Mouse (Mus musculus) G1E (cell line): Measurements from ENCODE around the gene Ppy. TPM values are rescaled to one million over a fixed set of nuclear protein-coding genes. Genes with fewer than 3 reads are reported as not detected.

ENCODE experiments used
- ATAC-seq: 2 replicates; pipeline ENCODE4 v1.8.0; 2016; ENCODE audit warnings: mild to moderate bottlenecking; ENCODE audit not compliant: insufficient number of reproducible peaks, poor library complexity, low FRiP score, severe bottlenecking; ENCODE audit errors: extremely low read depth
- DNase-seq: peaks from one replicate; pipeline ENCODE4 v3.0.0; 2012; ENCODE audit warnings: low spot score
- H3K27me3 ChIP-seq: 2 replicates; pipeline ENCODE4 v1.6.1; 2012; ENCODE audit warnings: mild to moderate bottlenecking, low read length, inconsistent platforms; ENCODE audit not compliant: insufficient read depth
- H3K36me3 ChIP-seq: replicated peaks from 2 replicates; pipeline ENCODE3; 2012; ENCODE audit warnings: mild to moderate bottlenecking, inconsistent platforms
- H3K4me1 ChIP-seq: 2 replicates; pipeline ENCODE4 v1.6.1; 2012; ENCODE audit warnings: low read depth, low read length, inconsistent platforms, mixed read lengths; ENCODE audit not compliant: insufficient read depth
- H3K4me3 ChIP-seq: 2 replicates; pipeline ENCODE4 v1.5.1; 2012; ENCODE audit warnings: low read depth, mild to moderate bottlenecking, inconsistent platforms, low read length, moderate library complexity, mixed read lengths
- H3K9me3 ChIP-seq: replicated peaks from 2 replicates; pipeline ENCODE4 v1.6.1; 2012; ENCODE audit warnings: inconsistent platforms
- CTCF ChIP-seq: IDR thresholded peaks from 2 replicates; pipeline ENCODE4 v1.5.1; 2012; ENCODE audit warnings: low read depth, low read length, inconsistent platforms, mixed read lengths
- GATA1 ChIP-seq: IDR thresholded peaks from 2 replicates; pipeline ENCODE4 v1.6.1; 2012; ENCODE audit warnings: borderline replicate concordance, low read length, inconsistent platforms, mixed read lengths
- GATA2 ChIP-seq: IDR thresholded peaks from 2 replicates; pipeline ENCODE4 v1.6.1; 2012; ENCODE audit warnings: low read depth, low read length, inconsistent platforms, borderline replicate concordance
- POLR2AphosphoS5 ChIP-seq: IDR thresholded peaks from 2 replicates; pipeline ENCODE4 v1.6.1; 2012; ENCODE audit warnings: low read depth, low read length, inconsistent platforms; ENCODE audit not compliant: insufficient replicate concordance
- TAL1 ChIP-seq: conservative IDR thresholded peaks from 2 replicates; pipeline ENCODE4 v1.6.1; 2012; ENCODE audit warnings: low read depth, low read length, inconsistent platforms, mixed read lengths
- polyA plus RNA-seq: library from polyadenylated mRNA; stranded (reverse); fragments of >175 nt; gene quantifications from 2 replicates; pipeline ENCODE4 v1.2.3, GENCODE M21; 2012
- total RNA-seq, 2 experiments: library from RNA; stranded (forward) in 1 of 2; stranded (reverse) in 1 of 2; fragments of 200-1000 nt in 1 of 2; fragments of >200 nt in 1 of 2; fragmentation: Nextera tagmentation in 1 of 2; gene quantifications; 2 replicates each; pipeline ENCODE4 v1.2.3; 2014 to 2017

Ppy gene
- total and polyA plus RNA-seq, 3 experiments = 0.16 TPM; not detected in 2

- no peaks in the 10 kb centered on the region for H3K9me3 ChIP-seq
- DNase-seq (no peak), ATAC-seq (no peak)
- H3K27me3 ChIP-seq = no peaks in the 10 kb centered on the region
- no peak overlapping the region for H3K4me3 ChIP-seq
- no peak for TF ChIP-seq GATA1
- no peak for TF ChIP-seq TAL1
- TF ChIP-seq CTCF = 0 out of 2 replicates have a peak, but pooled peaks have one; percentile 9
- H3K36me3 ChIP-seq = peaks cover 47% of the 10 kb centered on the region
- peaks cover 47% of the 10 kb centered on the region for H3K4me1 ChIP-seq
Observed at GRCm38 (mm10) chr11:102086331-102086730, 14.8 kb downstream of the Ppy start.

GRCm38 (mm10) chr11:102084159-102084558 lies 17.0 kb downstream of the Ppy start:
- no peaks in the 10 kb centered on the region for H3K27me3 ChIP-seq
- no peaks in the 10 kb centered on the region for H3K9me3 ChIP-seq
- H3K36me3 ChIP-seq = peaks cover 68% of the 10 kb centered on the region
- ATAC-seq = no peak
- no peak overlapping the region for H3K4me3 ChIP-seq
- TF ChIP-seq CTCF (no peak), POLR2AphosphoS5 (no peak), GATA2 (no peak), GATA1 (no peak), TAL1 (no peak)
- no peak for DNase-seq
- peaks cover 44% of the 10 kb centered on the region for H3K4me1 ChIP-seq

GRCm38 (mm10) chr11:102083193-102083592 lies 17.9 kb downstream of the Ppy start:
- DNase-seq (no peak), ATAC-seq (no peak)
- H3K4me1 ChIP-seq = peaks cover 40% of the 10 kb centered on the region
- no peak for TF ChIP-seq CTCF
- TF ChIP-seq POLR2AphosphoS5 = no peak
- TF ChIP-seq GATA1 = no peak
- TF ChIP-seq GATA2 = no peak
- TF ChIP-seq TAL1 = no peak
- H3K36me3 ChIP-seq = peaks cover 78% of the 10 kb centered on the region
- H3K27me3 ChIP-seq = no peaks in the 10 kb centered on the region
- no peaks in the 10 kb centered on the region for H3K9me3 ChIP-seq
- H3K4me3 ChIP-seq = no peak overlapping the region

- H3K9me3 ChIP-seq = no peaks in the 10 kb centered on the region
- peaks cover 86% of the 10 kb centered on the region for H3K36me3 ChIP-seq
- ATAC-seq (no peak), DNase-seq (no peak)
- TF ChIP-seq GATA1 = no peak
- no peak for TF ChIP-seq CTCF
- TF ChIP-seq POLR2AphosphoS5 = no peak
- no peak for TF ChIP-seq TAL1
- TF ChIP-seq GATA2 = no peak
- peaks cover 32% of the 10 kb centered on the region for H3K4me1 ChIP-seq
- no peaks in the 10 kb centered on the region for H3K27me3 ChIP-seq
- no peak overlapping the region for H3K4me3 ChIP-seq
Observed at GRCm38 (mm10) chr11:102082322-102082721, 18.8 kb downstream of the Ppy start.

GRCm38 (mm10) chr11:102073722-102074121 lies 27.4 kb downstream of the Ppy start:
- DNase-seq (no peak), ATAC-seq (no peak)
- no peaks in the 10 kb centered on the region for H3K27me3 ChIP-seq
- TF ChIP-seq TAL1 (no peak), GATA2 (no peak)
- peaks cover 73% of the 10 kb centered on the region for H3K36me3 ChIP-seq
- H3K4me1 ChIP-seq = peaks cover 26% of the 10 kb centered on the region
- H3K9me3 ChIP-seq = no peaks in the 10 kb centered on the region
- H3K4me3 ChIP-seq = peak overlapping the region; percentile 8; the same call in 1 of the 2 replicates

- Histone ChIP-seq H3K27me3 (no peaks in the 10 kb centered on the region), H3K9me3 (no peaks in the 10 kb centered on the region), H3K4me3 (no peak overlapping the region), H3K36me3 (peaks cover 65% of the 10 kb centered on the region), H3K4me1 (peaks cover 26% of the 10 kb centered on the region)
- TF ChIP-seq GATA1 = no peak
- no peak for TF ChIP-seq POLR2AphosphoS5
- no peak for TF ChIP-seq TAL1
- TF ChIP-seq GATA2 = no peak
- no peak for TF ChIP-seq CTCF
- DNase-seq (no peak), ATAC-seq (no peak)
Observed at GRCm38 (mm10) chr11:102072729-102073128, 28.4 kb downstream of the Ppy start.

- Histone ChIP-seq H3K36me3 (peaks cover 65% of the 10 kb centered on the region), H3K4me1 (peaks cover 26% of the 10 kb centered on the region), H3K9me3 (no peaks in the 10 kb centered on the region), H3K27me3 (no peaks in the 10 kb centered on the region), H3K4me3 (no peak overlapping the region)
- TF ChIP-seq GATA2 (no peak), CTCF (no peak), GATA1 (no peak), TAL1 (no peak), POLR2AphosphoS5 (no peak)
- ATAC-seq (no peak), DNase-seq (no peak)
Observed at GRCm38 (mm10) chr11:102070426-102070825, 30.7 kb downstream of the Ppy start.
